Mouse (Mus musculus): ENCODE data around the gene Macrod2. TPM values are rescaled to one million over a fixed set of nuclear protein-coding genes. Genes with fewer than 3 reads are reported as not detected.

Gene Macrod2
- polyA plus RNA-seq, 1 experiment from 2014 or later: 19.9 TPM

- DNase-seq (ENCODE audit: low spot score): no peak
- Histone ChIP-seq H3K4me1 (replicated peaks; ENCODE audit: control insufficient read depth, insufficient read depth, low read length) (no peaks in the 10 kb centered on the region), H3K27ac (ENCODE audit: low read depth, low read length) (no peak overlapping the region), H3K4me2 (no peak overlapping the region), H3K4me3 (ENCODE audit: low read depth, low read length) (no peak overlapping the region), H3K27me3 (replicated peaks; ENCODE audit: control insufficient read depth, insufficient read depth, low read length) (no peaks in the 10 kb centered on the region), H3K36me3 (ENCODE audit: control insufficient read depth, insufficient read depth, low read length) (no peaks in the 10 kb centered on the region), H3K9ac (ENCODE audit: low read depth, low read length) (no peak overlapping the region), H3K9me3 (ENCODE audit: control insufficient read depth, low read length) (no peaks in the 10 kb centered on the region)
- 65% methylated on average over 2 of the region's 2 CpGs for WGBS
- ATAC-seq (replicated peaks; ENCODE audit: low FRiP score): no peak
Observed at GRCm38 (mm10) chr2:141617721-141618120, 1222.6 kb downstream of the Macrod2 start.

GRCm38 (mm10) chr2:141618257-141618656, 1223.1 kb downstream of the Macrod2 start:
- Histone ChIP-seq H3K4me2 (no peak overlapping the region), H3K9me3 (ENCODE audit: control insufficient read depth, low read length) (no peaks in the 10 kb centered on the region), H3K4me3 (ENCODE audit: low read depth, low read length) (no peak overlapping the region), H3K27me3 (replicated peaks; ENCODE audit: control insufficient read depth, insufficient read depth, low read length) (no peaks in the 10 kb centered on the region), H3K4me1 (replicated peaks; ENCODE audit: control insufficient read depth, insufficient read depth, low read length) (no peaks in the 10 kb centered on the region), H3K27ac (ENCODE audit: low read depth, low read length) (no peak overlapping the region), H3K9ac (ENCODE audit: low read depth, low read length) (no peak overlapping the region), H3K36me3 (ENCODE audit: control insufficient read depth, insufficient read depth, low read length) (no peaks in the 10 kb centered on the region)
- no peak for DNase-seq (ENCODE audit: low spot score)
- no peak for ATAC-seq (replicated peaks; ENCODE audit: low FRiP score)
- WGBS: 80% methylated on average over 5 of the region's 5 CpGs

GRCm38 (mm10) chr2:141664051-141664450, 1268.9 kb downstream of the Macrod2 start:
- ATAC-seq (replicated peaks; ENCODE audit: low FRiP score): no peak

GRCm38 (mm10) chr2:141672814-141673213, 1277.7 kb downstream of the Macrod2 start:
- ATAC-seq (replicated peaks; ENCODE audit: low FRiP score) (no peak), DNase-seq (ENCODE audit: low spot score) (no peak)
- WGBS: 83% methylated on average over 3 of the region's 3 CpGs
- H3K4me1 ChIP-seq (replicated peaks; ENCODE audit: control insufficient read depth, insufficient read depth, low read length): no peaks in the 10 kb centered on the region
- no peak overlapping the region for H3K27ac ChIP-seq (ENCODE audit: low read depth, low read length)
- no peak overlapping the region for H3K4me2 ChIP-seq
- H3K9ac ChIP-seq (ENCODE audit: low read depth, low read length): no peak overlapping the region
- H3K9me3 ChIP-seq (ENCODE audit: control insufficient read depth, low read length): no peaks in the 10 kb centered on the region
- no peaks in the 10 kb centered on the region for H3K36me3 ChIP-seq (ENCODE audit: control insufficient read depth, insufficient read depth, low read length)
- H3K4me3 ChIP-seq (ENCODE audit: low read depth, low read length): no peak overlapping the region
- no peaks in the 10 kb centered on the region for H3K27me3 ChIP-seq (replicated peaks; ENCODE audit: control insufficient read depth, insufficient read depth, low read length)

More at GRCm38 (mm10) chr2:141664051-141664450, 1268.9 kb downstream of the Macrod2 start:
- Histone ChIP-seq H3K4me1 (replicated peaks; ENCODE audit: control insufficient read depth, insufficient read depth, low read length) (no peaks in the 10 kb centered on the region), H3K27me3 (replicated peaks; ENCODE audit: control insufficient read depth, insufficient read depth, low read length) (no peaks in the 10 kb centered on the region), H3K4me2 (no peak overlapping the region), H3K36me3 (ENCODE audit: control insufficient read depth, insufficient read depth, low read length) (no peaks in the 10 kb centered on the region), H3K27ac (ENCODE audit: low read depth, low read length) (no peak overlapping the region), H3K9me3 (ENCODE audit: control insufficient read depth, low read length) (no peaks in the 10 kb centered on the region), H3K4me3 (ENCODE audit: low read depth, low read length) (no peak overlapping the region), H3K9ac (ENCODE audit: low read depth, low read length) (no peak overlapping the region)
- DNase-seq (ENCODE audit: low spot score): no peak

- no peaks in the 10 kb centered on the region for H3K4me1 ChIP-seq (replicated peaks; ENCODE audit: control insufficient read depth, insufficient read depth, low read length)
- H3K4me3 ChIP-seq (ENCODE audit: low read depth, low read length): no peak overlapping the region
- no peak overlapping the region for H3K9ac ChIP-seq (ENCODE audit: low read depth, low read length)
- H3K36me3 ChIP-seq (ENCODE audit: control insufficient read depth, insufficient read depth, low read length): no peaks in the 10 kb centered on the region
- no peak overlapping the region for H3K4me2 ChIP-seq
- no peaks in the 10 kb centered on the region for H3K9me3 ChIP-seq (ENCODE audit: control insufficient read depth, low read length)
- 82% methylated on average over 8 of the region's 8 CpGs for WGBS
- no peak for ATAC-seq (replicated peaks; ENCODE audit: low FRiP score)
- no peak for DNase-seq (ENCODE audit: low spot score)
- H3K27me3 ChIP-seq (replicated peaks; ENCODE audit: control insufficient read depth, insufficient read depth, low read length): no peaks in the 10 kb centered on the region
- H3K27ac ChIP-seq (ENCODE audit: low read depth, low read length): no peak overlapping the region
Observed at GRCm38 (mm10) chr2:141673405-141673804, 1278.3 kb downstream of the Macrod2 start.

DNA sequence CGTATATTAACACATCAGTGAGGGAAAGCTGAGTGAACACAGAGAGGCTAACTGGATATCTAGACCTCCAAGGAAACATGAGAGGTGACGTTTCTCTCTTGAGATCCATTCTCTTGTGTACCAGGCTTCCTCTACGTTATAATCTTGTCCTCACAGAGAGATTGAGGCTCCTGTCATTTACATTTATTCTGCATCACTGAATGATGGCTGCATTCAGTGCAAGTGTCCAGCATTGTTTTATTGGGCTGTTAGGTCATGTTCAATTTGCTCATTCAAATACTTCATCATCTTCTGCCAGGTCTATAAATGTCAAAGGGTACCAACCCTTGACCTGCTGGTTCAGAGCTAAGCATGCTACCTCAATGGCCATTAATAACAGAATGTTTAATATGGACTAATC, 1302.4 kb downstream of the Macrod2 start:
- no peaks in the 10 kb centered on the region; the same call in 1 of the 2 replicates for H3K36me3 ChIP-seq (ENCODE audit: control insufficient read depth, insufficient read depth, low read length)
- no peaks in the 10 kb centered on the region for H3K4me1 ChIP-seq (replicated peaks; ENCODE audit: control insufficient read depth, insufficient read depth, low read length)
- ATAC-seq (replicated peaks; ENCODE audit: low FRiP score) (no peak), DNase-seq (ENCODE audit: low spot score) (no peak)
- H3K4me3 ChIP-seq (ENCODE audit: low read depth, low read length): no peak overlapping the region
- H3K9ac ChIP-seq (ENCODE audit: low read depth, low read length): no peak overlapping the region
- H3K27me3 ChIP-seq (replicated peaks; ENCODE audit: control insufficient read depth, insufficient read depth, low read length): no peaks in the 10 kb centered on the region
- WGBS: 79% methylated on average over 3 of the region's 3 CpGs
- no peak overlapping the region for H3K4me2 ChIP-seq
- H3K27ac ChIP-seq (ENCODE audit: low read depth, low read length): no peak overlapping the region
- no peaks in the 10 kb centered on the region for H3K9me3 ChIP-seq (ENCODE audit: control insufficient read depth, low read length)

DNA sequence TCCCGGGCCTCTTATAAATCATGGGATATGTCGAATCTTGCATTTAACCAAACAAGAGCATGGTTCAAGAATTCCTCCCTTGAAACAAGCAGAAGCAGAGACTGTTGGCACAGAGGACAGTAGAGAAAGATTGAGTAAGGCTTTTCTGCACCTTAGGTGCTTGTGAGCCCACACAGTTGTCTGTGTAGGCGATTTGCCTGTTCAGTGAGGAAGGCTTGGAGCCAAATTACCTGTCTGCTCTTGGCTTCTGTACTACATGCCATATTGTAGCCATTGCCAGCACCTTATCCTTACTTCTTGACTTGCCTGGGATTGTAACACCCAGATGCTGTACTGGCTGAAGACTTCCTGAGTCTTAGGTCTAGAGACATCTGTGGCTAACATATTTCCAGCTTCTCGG, 1303.2 kb downstream of the Macrod2 start:
- no peak overlapping the region for H3K4me2 ChIP-seq
- H3K4me1 ChIP-seq (replicated peaks; ENCODE audit: control insufficient read depth, insufficient read depth, low read length): no peaks in the 10 kb centered on the region
- H3K9me3 ChIP-seq (ENCODE audit: control insufficient read depth, low read length): no peaks in the 10 kb centered on the region
- no peaks in the 10 kb centered on the region; the same call in 1 of the 2 replicates for H3K36me3 ChIP-seq (ENCODE audit: control insufficient read depth, insufficient read depth, low read length)
- DNase-seq (ENCODE audit: low spot score) (no peak), ATAC-seq (replicated peaks; ENCODE audit: low FRiP score) (no peak)
- no peak overlapping the region for H3K9ac ChIP-seq (ENCODE audit: low read depth, low read length)
- 86% methylated on average over 4 of the region's 4 CpGs for WGBS
- no peak overlapping the region for H3K27ac ChIP-seq (ENCODE audit: low read depth, low read length)
- no peaks in the 10 kb centered on the region for H3K27me3 ChIP-seq (replicated peaks; ENCODE audit: control insufficient read depth, insufficient read depth, low read length)
- no peak overlapping the region for H3K4me3 ChIP-seq (ENCODE audit: low read depth, low read length)

GRCm38 (mm10) chr2:141700759-141701452, 1305.8 kb downstream of the Macrod2 start:
- no peaks in the 10 kb centered on the region for H3K36me3 ChIP-seq (ENCODE audit: control insufficient read depth, insufficient read depth, low read length)
- 46% methylated on average over 7 of the region's 7 CpGs for WGBS
- no peaks in the 10 kb centered on the region for H3K27me3 ChIP-seq (replicated peaks; ENCODE audit: control insufficient read depth, insufficient read depth, low read length)
- no peak for DNase-seq (ENCODE audit: low spot score)
- ATAC-seq (replicated peaks; ENCODE audit: low FRiP score): no peak
- H3K9me3 ChIP-seq (ENCODE audit: control insufficient read depth, low read length): no peaks in the 10 kb centered on the region
- H3K27ac ChIP-seq (ENCODE audit: low read depth, low read length): no peak overlapping the region
- no peak overlapping the region for H3K9ac ChIP-seq (ENCODE audit: low read depth, low read length)
- H3K4me3 ChIP-seq (ENCODE audit: low read depth, low read length): no peak overlapping the region
- no peaks in the 10 kb centered on the region for H3K4me1 ChIP-seq (replicated peaks; ENCODE audit: control insufficient read depth, insufficient read depth, low read length)
- H3K4me2 ChIP-seq: no peak overlapping the region

DNA sequence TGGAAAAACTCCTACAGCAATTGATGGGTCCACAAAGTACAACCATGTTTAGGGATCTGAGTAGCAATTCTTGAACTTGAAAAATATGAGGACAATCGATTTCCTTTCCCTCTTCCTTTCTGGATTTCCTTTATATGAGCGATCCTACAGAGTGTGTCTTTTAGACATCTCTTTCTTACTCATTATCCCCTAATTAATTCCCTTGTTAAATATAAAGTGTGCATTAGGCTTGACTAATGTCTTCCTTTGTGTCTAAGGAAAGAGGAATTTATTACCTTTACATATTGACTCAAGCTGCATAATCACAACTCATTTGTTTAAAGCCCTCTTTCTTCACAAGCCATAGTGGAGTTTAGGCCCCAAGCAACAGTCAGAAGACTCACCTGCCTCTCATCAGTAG, 1316.7 kb downstream of the Macrod2 start:
- Histone ChIP-seq H3K4me2 (no peak overlapping the region), H3K27ac (ENCODE audit: low read depth, low read length) (no peak overlapping the region), H3K4me3 (ENCODE audit: low read depth, low read length) (no peak overlapping the region), H3K27me3 (replicated peaks; ENCODE audit: control insufficient read depth, insufficient read depth, low read length) (no peaks in the 10 kb centered on the region), H3K9ac (ENCODE audit: low read depth, low read length) (no peak overlapping the region), H3K36me3 (ENCODE audit: control insufficient read depth, insufficient read depth, low read length) (no peaks in the 10 kb centered on the region), H3K9me3 (ENCODE audit: control insufficient read depth, low read length) (no peaks in the 10 kb centered on the region), H3K4me1 (replicated peaks; ENCODE audit: control insufficient read depth, insufficient read depth, low read length) (no peaks in the 10 kb centered on the region)
- DNase-seq (ENCODE audit: low spot score) (no peak), ATAC-seq (replicated peaks; ENCODE audit: low FRiP score) (no peak)
- 88% methylated on average over 2 of the region's 2 CpGs for WGBS
